Mouse (Mus musculus): ENCODE results near the gene Wfdc3. TPM values are rescaled to one million over a fixed set of nuclear protein-coding genes. Genes with fewer than 3 reads are reported as not detected.

Gene Wfdc3
- polyA plus RNA-seq, 1 experiment from 2014 or later, result 1.6 TPM

Other genes with a start within 250 kb of the Wfdc3 start
- gene Pigt, start 248.4 kb downstream of the Wfdc3 start, polyA plus RNA-seq (2015; fragmentation: Nextera tagmentation; extraction: Ambion mirVana), result 93.4 and 103 TPM in 2 replicates
- gene Wfdc2, start 183.5 kb downstream of the Wfdc3 start, polyA plus RNA-seq (2015; fragmentation: Nextera tagmentation; extraction: Ambion mirVana), result 1.1 and 4.4 TPM in 2 replicates
- gene Spint3, start 172.5 kb downstream of the Wfdc3 start, polyA plus RNA-seq (2015; fragmentation: Nextera tagmentation; extraction: Ambion mirVana), result not detected in 2 replicates
- not detected in 2 replicates for gene Wfdc6a, start 160.5 kb downstream of the Wfdc3 start, polyA plus RNA-seq (2015; fragmentation: Nextera tagmentation; extraction: Ambion mirVana)
- 0.21 TPM in 1 of 2 replicates, not detected in the other for gene Eppin, start 152.3 kb downstream of the Wfdc3 start, polyA plus RNA-seq (2015; fragmentation: Nextera tagmentation; extraction: Ambion mirVana)
- not detected in 2 replicates for gene Wfdc6b, start 132.4 kb downstream of the Wfdc3 start, polyA plus RNA-seq (2015; fragmentation: Nextera tagmentation; extraction: Ambion mirVana)
- not detected in 2 replicates for gene Wfdc8, start 132.3 kb downstream of the Wfdc3 start, polyA plus RNA-seq (2015; fragmentation: Nextera tagmentation; extraction: Ambion mirVana)
- not detected in 2 replicates for gene Wfdc16, start 107.1 kb downstream of the Wfdc3 start, polyA plus RNA-seq (2015; fragmentation: Nextera tagmentation; extraction: Ambion mirVana)
- not detected in 2 replicates for gene Wfdc10, start 89.9 kb downstream of the Wfdc3 start, polyA plus RNA-seq (2015; fragmentation: Nextera tagmentation; extraction: Ambion mirVana)
- gene Wfdc9, start 89.3 kb downstream of the Wfdc3 start, polyA plus RNA-seq (2015; fragmentation: Nextera tagmentation; extraction: Ambion mirVana), result not detected in 2 replicates
- gene Wfdc11, start 71.8 kb downstream of the Wfdc3 start, polyA plus RNA-seq (2015; fragmentation: Nextera tagmentation; extraction: Ambion mirVana), result not detected in 2 replicates
- not detected in 2 replicates for gene Wfdc13, start 60.8 kb downstream of the Wfdc3 start, polyA plus RNA-seq (2015; fragmentation: Nextera tagmentation; extraction: Ambion mirVana)
- gene Spint4, start 47.4 kb downstream of the Wfdc3 start, polyA plus RNA-seq (2015; fragmentation: Nextera tagmentation; extraction: Ambion mirVana), result not detected in 2 replicates
- gene Spint5, start 30.6 kb downstream of the Wfdc3 start, polyA plus RNA-seq (2015; fragmentation: Nextera tagmentation; extraction: Ambion mirVana), result not detected in 2 replicates
- 54.6 and 57.6 TPM in 2 replicates for gene Dnttip1, start 52 bp upstream of the Wfdc3 start, polyA plus RNA-seq (2015; fragmentation: Nextera tagmentation; extraction: Ambion mirVana)
- 78.0 and 107 TPM in 2 replicates for gene Ube2c, start 24.0 kb upstream of the Wfdc3 start, polyA plus RNA-seq (2015; fragmentation: Nextera tagmentation; extraction: Ambion mirVana)
- gene Tnnc2, start 34.0 kb upstream of the Wfdc3 start, polyA plus RNA-seq (2015; fragmentation: Nextera tagmentation; extraction: Ambion mirVana), result 0.97 and 2.4 TPM in 2 replicates
- gene Snx21, start 39.9 kb upstream of the Wfdc3 start, polyA plus RNA-seq (2015; fragmentation: Nextera tagmentation; extraction: Ambion mirVana), result 39.6 and 44.8 TPM in 2 replicates
- 21.4 and 21.5 TPM in 2 replicates for gene Acot8, start 59.0 kb upstream of the Wfdc3 start, polyA plus RNA-seq (2015; fragmentation: Nextera tagmentation; extraction: Ambion mirVana)
- gene Zswim3, start 59.2 kb upstream of the Wfdc3 start, polyA plus RNA-seq (2015; fragmentation: Nextera tagmentation; extraction: Ambion mirVana), result 16.8 TPM in 2 replicates
- gene Zswim1, start 76.8 kb upstream of the Wfdc3 start, polyA plus RNA-seq (2015; fragmentation: Nextera tagmentation; extraction: Ambion mirVana), result 24.9 and 29.2 TPM in 2 replicates
- 0.34 TPM in 1 of 2 replicates, not detected in the other for gene Spata25, start 82.6 kb upstream of the Wfdc3 start, polyA plus RNA-seq (2015; fragmentation: Nextera tagmentation; extraction: Ambion mirVana)
- gene Ctsa, start 86.9 kb upstream of the Wfdc3 start, polyA plus RNA-seq (2015; fragmentation: Nextera tagmentation; extraction: Ambion mirVana), result 97.0 and 105 TPM in 2 replicates
- gene Neurl2, start 87.5 kb upstream of the Wfdc3 start, polyA plus RNA-seq (2015; fragmentation: Nextera tagmentation; extraction: Ambion mirVana), result 6.3 and 7.9 TPM in 2 replicates
- gene Pltp, start 111.8 kb upstream of the Wfdc3 start, polyA plus RNA-seq (2015; fragmentation: Nextera tagmentation; extraction: Ambion mirVana), result 123 and 129 TPM in 2 replicates
- gene Pcif1, start 133.4 kb upstream of the Wfdc3 start, polyA plus RNA-seq (2015; fragmentation: Nextera tagmentation; extraction: Ambion mirVana), result 78.5 and 81.7 TPM in 2 replicates
- gene Zfp335, start 165.8 kb upstream of the Wfdc3 start, polyA plus RNA-seq (2015; fragmentation: Nextera tagmentation; extraction: Ambion mirVana), result 13.7 and 18.3 TPM in 2 replicates
- 27.0 and 37.2 TPM in 2 replicates for gene Mmp9, start 194.8 kb upstream of the Wfdc3 start, polyA plus RNA-seq (2015; fragmentation: Nextera tagmentation; extraction: Ambion mirVana)
- gene Slc12a5, start 214.9 kb upstream of the Wfdc3 start, polyA plus RNA-seq (2015; fragmentation: Nextera tagmentation; extraction: Ambion mirVana), result 55.2 and 60.5 TPM in 2 replicates

All from hindbrain, embryonic 15.5 days (tissue).